Mouse (Mus musculus): ENCODE measurements around the gene B4galt1.

GRCm38 (mm10) chr4:40824505-40824904 lies 29.3 kb downstream of the B4galt1 start:
- no peak for TF ChIP-seq CTCF (IDR thresholded peaks at IDR 0.05; ENCODE audit: control insufficient read depth, insufficient read depth, low read length)
- no peak for TF ChIP-seq POLR2A (IDR thresholded peaks at IDR 0.05; ENCODE audit: borderline replicate concordance, control insufficient read depth, low read depth, low read length)
